Mouse (Mus musculus) heart, adult 2 months (tissue): ENCODE data around the gene Iqca.

Experiments
- CTCF ChIP-seq: fragments of 200-600 bp; IDR thresholded peaks from 2 replicates; pipeline ENCODE4 v1.8.1; 2022; ENCODE audit warnings: antibody characterized with exemption, mild to moderate bottlenecking, moderate library complexity
- POLR2A ChIP-seq: fragments of 200-500 bp; IDR thresholded peaks from 2 replicates; pipeline ENCODE4 v1.6.1; 2011; ENCODE audit warnings: mild to moderate bottlenecking, low read depth, low read length, control low read depth; ENCODE audit not compliant: insufficient read depth

DNA sequence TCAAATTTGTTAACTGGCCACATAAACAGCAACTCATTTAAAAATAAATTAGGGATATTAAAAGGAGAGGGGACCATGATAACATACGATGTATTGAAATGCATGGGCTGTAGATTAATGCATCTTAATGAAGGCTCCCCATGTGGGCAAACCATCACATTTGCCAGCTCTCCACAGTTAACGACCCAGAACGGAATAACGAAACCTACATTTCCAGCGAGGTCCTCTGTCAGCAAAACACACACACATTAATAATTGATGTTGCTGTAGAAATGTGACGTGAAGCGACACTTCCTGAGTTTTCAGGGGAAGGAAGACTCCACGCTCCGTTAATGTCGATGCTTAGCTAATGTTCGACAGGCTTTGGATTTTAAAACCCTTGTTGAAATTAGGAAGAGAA is 20.8 kb downstream of the Iqca start:
- TF ChIP-seq CTCF: no peak
- no peak for TF ChIP-seq POLR2A
